Mouse (Mus musculus) mesoderm, embryonic 11.5 days (tissue): Measurements from ENCODE around the gene AI597479.

ENCODE experiments used
- DNase-seq: peaks from one replicate; pipeline ENCODE4 v3.0.0-alpha.2; 2012; ENCODE audit warnings: low read depth, low spot score

The AI597479 gene

DNA sequence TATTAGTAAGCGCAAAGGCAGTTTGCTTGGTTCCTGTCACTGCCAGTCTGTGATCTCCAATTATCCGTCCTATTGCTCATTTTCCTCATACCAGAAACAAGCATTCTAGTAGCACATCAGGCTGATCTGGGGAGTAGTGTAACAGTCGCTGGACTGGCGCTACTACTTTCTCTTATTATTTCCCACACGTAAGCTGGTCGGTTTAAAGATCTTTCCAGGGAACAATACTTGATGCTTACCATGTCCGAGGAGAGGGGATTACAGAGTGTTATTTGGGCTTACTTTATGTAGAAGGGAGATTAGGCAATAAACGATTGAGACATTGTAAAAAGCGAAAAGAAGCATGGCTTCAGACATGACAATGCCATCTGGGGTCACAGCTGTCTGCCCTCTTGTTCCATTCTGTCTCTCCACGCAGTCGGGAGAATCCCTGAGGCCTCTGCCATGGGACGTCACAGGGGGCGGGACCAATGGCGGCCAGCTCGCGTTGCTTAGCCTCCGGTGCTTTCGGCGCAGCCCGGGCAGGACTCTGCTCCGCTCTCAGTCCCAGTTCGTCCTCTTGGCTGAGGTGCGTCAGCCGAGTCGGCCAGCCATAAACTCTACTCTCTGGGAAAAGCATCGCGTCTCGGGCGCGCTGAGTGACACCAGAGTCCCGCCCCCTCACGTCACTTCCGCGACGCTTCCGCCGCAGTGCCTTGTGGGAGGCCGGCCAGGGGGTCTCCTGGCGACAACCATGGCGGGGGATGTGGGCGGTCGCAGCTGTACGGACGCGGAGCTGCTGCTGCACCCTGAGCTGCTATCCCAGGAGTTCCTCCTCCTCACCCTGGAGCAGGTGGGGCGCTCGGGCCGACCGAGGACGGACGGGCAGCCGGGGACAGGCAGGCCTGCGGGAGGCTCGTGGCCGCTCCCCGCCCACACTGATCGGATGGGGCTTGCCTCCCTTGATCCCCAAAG lies at the start of gene AI597479, which contains the start of gene Tgfbrap1:
AI597479 (plus strand) TSS at position 680 of the 954 bp plus-strand sequence.
Tgfbrap1 (minus strand) TSS at position 607 of the 954 bp plus-strand sequence.
- DNase-seq: peak; percentile 94

DNA sequence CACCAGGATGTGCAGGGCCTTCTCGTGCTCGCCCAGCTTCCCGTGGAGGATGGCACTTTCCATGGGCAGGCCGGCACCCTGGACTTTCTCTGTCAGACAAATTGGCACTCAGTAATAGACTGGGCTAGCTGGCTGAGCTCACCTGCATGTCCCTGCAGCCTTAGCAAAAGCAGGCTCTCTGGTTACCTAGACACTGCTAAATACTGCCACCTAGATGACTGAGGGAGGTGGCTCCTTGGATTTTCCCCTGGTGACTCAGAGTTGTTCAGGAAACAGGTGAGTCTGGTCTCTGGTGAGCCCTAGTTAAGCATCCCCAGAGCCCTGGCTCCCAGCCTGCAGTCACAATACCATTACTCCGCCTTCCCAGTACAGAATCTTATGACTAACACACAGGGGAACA lies 46.6 kb upstream of the AI597479 start:
- DNase-seq: no peak

DNA sequence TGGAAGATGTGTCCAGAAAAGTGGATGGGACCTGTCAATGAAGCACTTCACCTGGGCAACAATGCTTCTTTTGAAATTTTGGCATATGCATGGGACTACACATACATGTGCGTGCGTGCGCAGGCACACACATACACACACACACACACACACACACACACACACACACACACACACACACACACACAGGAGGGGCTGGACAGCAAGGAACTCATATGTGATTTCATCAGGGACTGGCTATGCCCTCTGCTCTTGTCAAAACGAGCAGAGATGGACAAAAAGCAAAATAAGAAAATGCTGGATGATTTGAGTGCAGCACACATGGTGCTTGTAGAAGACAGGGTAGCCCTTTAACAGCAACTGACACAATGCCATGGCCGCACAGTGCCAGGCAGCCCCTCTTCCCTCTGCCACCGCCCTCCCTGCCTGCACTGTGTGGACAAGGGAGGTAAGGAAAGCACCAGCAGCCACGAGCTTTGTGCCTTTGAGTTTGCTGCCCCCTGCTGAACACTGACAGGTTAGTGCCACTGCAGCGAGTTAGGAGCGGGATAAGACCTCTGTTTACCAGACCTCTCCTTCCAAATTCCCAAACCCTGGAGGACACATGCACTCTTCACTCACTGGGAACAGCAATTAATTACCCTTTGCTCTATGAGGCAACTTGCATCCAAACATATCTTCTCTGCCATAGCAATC lies 32.7 kb upstream of the AI597479 start:
- DNase-seq: peak; percentile 79

DNA sequence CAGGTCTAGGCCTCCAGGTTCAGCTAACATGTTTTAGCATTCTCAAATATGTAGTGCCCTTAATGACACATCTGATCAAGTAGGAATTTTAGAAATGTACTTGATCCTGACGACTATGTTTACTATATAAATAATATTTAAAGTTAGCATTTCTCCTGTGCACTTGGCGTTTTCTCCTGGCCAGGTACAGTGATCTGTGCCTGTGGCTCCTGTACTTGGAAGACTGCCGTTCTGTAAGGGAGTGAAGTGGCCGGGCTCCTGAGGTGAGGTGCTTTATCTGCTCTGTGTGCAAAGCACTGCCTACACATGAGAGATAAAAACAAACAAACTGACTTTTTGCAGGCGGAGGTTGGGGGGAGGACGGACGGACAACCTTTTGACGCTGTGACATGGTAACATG lies 31.9 kb upstream of the AI597479 start:
- no peak for DNase-seq

DNA sequence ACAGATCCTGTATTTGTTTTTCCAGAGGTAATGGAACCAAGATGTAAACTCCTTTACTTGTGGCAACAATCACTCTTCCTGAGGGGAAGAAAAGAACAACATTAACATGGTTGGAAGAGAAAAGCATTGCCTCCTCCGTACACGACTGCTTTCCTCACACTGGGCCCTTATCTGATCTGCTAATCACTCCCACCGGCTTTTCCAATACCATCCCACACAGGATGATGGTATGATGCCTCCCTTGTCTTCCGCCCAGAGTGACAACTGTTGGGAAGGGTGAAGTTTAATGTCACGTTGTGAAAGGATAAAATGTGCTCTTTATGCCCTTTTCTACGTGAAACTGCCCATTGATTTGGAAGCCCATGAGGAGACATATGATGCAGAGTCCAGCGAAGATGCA lies 31.0 kb upstream of the AI597479 start:
- DNase-seq: no peak

DNA sequence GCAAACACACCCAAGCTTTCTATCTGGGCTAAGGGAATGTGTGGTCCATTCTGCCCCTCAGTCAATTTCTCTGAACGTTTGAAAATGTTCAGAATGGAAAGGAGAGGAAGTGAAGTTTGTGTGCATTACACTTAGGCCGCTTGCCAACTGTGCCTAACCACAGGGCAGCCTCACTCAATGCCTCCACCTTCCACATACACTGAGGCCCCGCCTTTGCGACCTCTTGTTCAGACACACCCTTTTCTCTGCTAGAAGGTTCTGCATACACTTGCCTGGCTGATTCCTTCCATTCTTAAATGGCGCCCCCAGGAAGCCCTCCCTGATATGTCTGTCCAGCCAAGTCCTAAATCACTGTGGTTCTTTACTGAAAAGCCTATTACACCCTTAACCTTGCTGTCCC lies 27.8 kb upstream of the AI597479 start:
- DNase-seq: no peak

DNA sequence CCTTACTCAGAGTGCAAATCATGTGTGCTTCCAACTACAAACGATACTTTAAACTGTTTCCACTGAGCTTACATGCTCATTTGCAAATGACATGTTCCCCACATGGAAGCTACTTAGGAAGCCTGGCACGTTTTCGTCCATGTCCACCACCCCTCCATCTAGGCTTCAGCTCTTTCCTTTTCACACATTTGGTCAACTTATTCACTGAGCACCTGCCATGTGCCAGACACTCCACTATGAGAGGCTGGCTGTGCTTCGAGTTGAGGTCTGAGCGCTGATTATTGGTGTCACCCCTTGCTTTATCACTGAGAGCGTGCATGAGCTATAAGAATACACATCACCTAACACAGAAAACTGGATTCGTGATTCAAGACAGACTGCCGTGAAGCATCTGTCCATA lies 26.5 kb upstream of the AI597479 start:
- DNase-seq: no peak

DNA sequence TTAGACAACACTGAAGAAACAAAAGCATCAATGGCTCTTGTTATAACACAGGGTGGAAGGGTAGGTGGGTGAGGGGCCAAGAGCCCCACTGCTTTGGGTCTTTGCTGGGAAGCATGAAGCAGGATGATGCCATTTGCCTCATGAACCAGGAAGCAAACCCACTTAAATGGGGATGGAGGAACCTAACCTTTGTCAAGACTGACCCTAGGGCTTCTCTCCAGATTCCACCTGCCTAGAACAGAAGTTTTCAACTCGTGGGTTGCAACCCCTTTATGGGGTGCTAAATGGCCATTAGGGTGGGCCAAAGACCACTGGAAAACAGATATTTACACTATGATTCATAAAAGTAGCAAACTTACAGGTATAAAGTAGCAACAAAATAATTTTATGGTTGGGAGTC lies 25.9 kb upstream of the AI597479 start:
- DNase-seq: no peak

DNA sequence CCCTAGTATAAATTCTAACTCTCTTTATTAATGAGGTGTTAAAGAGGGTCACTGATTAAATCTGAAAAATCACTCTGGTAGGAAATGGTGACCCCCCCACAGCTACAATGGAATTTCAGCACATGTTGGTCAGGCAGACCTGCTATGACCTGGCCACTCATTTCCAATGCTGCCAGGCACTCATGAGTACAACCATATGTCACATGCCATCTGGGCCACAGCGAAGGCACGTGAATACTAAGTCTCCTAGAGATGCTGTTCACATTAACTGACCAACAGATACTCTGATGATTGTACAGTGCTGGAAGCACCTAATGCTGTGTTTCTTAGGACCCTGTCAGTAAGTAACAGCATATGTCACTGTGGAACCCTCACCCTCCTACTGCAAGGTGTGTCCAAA lies 23.7 kb upstream of the AI597479 start:
- no peak for DNase-seq

DNA sequence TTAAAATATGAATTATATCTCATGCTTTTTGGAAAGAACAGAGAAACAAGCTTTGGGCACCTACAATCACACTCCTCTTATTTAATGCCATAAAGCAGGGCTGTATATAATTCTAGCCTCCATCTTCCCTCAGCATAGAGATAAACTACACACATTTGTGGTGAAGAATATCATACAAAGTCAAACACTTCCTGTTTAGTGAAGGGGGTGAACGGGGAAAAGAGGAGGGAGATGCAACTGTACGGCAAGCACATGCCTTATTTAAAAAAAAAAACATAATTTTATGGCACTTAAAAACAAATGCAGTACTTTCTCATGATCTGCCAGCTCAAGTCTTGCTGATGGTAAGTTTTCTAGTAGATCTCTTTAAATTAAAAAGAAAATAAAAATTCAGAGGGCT lies 20.4 kb upstream of the AI597479 start:
- DNase-seq: no peak

DNA sequence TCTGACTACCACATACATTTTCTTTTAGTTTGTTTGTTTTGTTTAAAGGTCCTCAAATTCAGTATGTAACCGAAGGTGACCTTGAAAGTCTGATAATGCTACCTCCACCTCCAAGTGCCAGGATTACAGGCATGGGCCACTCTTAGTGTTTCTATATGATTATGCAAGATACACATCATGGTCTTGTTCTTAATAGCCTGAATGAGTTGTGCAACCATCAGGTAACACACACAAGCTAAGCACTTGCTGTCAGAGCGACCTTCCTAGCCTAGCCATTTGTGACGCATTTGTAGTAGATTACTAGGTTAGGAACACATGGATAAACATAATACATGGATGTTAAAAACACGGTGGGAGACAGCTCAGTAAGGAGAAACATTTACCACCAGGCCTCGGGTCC lies 15.6 kb upstream of the AI597479 start:
- no peak for DNase-seq

DNA sequence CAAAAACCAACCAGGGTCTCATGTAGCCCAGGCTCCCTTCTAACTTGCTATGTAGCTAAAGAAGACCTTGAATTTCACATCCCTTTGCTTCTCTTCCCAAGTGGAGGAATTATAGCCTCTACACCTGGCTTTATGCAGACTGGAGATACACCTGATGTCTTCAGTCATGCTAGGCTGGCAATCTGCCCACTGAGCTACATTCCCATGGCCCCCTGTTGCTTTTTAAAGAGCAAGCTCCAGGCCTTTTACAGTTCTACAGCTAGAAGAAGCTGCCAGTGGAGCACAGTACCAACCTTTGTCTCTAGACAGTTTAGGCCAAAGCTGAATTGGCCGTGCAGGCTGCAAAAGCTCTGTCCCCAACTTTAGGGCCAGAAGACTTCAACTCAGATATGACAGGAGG lies 8.1 kb upstream of the AI597479 start:
- no peak for DNase-seq

DNA sequence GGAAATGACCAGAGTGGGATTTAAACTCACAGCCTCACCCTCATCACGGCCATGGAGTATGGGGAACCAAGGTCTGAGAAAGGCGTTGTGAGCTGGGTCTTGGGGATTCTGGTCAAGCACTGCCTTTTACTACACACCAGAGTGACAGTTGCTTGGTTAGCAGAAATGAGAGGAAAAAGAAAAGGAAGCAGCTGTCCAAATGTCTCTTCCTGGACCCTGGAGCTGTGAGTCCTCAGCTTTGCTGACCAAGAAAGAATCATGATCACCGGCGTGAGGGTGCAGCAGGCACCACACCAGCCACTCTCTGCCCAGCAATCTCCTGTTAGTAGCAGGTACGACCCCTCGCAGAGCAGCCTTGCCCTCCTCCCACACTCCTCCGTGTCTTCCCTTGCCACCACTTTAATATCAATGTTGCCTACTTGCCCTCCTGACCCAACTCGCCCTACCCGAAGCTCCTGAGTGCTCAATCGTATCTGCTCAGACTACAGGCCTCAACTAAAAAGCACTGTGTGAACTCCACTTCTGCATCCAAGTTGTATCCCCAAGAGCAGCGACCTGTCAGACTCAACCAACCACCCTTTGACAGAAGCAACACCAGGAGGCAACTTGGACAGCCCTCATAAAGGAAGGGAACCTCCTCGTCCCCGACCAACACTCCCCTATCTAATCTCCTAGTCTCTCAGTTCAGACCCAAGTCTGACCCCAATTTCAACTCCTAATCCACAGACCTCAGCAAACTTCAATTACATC lies 7.0 kb upstream of the AI597479 start:
- no peak for DNase-seq

DNA sequence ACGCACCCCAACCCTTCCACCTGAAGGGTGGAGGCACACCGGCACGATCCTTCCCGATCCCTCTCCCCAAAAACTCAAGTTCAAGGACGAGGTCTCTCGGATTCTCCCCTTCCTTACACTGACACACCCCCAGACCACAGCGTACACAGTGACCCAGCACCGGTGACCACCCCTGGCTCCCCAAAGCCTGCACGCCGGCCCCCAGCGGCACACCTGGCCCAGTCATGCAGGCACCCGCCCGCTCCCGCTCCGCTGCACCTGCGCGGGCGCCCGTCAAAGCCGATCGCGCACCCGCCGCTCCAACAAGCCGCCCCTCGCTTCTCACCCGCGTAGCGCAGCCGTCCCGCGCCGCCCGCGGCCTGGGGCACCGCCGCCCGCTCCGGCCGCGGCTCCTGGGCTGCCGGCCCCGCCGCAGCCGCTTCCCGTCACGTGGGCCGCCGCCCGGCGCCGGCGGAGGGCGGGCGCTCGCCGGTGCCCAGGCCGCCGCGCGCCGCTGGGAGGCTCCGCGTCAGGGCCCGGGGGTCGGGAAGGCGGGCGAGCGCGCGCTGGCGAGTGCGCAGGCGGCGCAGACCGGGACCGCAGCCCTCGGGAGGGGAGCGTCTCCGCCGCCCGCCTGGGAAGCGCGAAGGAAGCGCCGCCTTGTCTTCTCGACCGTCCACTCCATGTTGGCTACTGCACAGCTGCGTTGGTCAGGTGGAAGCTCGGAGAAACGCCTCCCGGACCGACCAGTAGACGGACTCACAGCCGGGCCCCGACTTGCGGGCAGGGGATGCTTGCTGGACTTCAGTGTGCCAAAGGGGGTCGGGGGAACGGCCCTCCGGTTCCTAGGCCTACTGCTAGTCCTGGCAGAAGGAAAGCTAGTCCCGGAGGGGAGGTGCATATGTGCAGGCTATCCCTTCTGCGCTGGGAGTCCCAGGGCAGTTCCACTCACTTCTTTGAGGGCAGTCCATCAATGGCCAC lies 6.2 kb upstream of the AI597479 start:
- DNase-seq: peak; percentile 60

DNA sequence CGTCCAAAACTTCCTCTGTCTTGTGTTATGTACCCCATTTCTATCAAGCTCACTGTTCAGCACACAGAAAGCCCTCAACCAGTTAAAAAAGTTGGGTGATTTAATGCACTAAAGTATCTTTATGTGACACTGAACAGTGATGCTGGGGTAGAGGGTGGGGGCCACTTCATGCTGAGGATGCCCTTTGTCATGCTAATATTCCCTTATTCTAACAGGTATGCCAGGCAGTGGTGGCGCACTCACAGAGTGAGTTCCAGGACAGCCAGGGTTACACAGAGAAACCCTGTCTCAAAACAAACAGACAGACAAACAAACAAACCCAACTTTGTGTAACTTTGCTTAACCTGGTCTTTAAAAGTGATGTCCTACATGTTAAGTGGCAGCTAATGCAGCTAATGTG lies 4.3 kb upstream of the AI597479 start:
- no peak for DNase-seq

DNA sequence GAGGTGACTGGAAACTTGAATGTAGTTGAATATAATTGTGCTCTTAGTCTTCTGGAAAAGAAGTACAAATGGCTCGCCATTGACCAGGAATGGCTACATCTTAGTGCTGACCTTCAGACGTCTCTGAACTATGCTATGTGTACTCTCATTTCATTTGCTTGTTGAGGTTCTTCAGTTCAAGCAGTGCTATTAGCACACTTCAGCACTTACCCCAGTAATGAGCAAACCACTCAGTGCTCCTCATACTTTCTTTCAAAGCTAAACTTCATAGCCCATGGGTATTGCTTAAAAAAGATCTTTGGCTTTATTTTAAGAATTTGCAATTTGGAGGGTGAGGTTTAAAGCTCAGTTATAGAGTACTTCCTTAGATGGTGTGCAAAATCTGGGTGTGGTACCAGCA lies 10.2 kb downstream of the AI597479 start:
- no peak for DNase-seq

DNA sequence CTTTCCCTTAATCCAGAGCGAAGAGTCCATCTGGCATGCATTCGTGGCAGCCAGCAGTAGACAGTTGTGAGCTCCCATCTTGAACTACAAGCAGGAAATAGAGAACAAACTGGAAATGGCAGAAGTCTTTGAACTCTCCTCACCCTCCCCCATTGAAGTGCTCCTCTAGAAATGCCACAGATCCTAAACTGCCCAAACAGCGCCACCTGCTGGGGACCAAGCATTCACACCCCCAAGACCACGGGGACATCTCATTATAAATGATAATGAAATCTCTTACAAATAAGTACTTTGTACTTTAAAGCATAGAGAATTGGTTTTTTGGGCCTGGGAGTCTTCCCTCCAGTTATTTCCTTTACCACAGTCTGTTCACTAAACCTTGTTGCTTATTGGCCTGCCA lies 12.0 kb downstream of the AI597479 start:
- DNase-seq: peak; percentile 70

DNA sequence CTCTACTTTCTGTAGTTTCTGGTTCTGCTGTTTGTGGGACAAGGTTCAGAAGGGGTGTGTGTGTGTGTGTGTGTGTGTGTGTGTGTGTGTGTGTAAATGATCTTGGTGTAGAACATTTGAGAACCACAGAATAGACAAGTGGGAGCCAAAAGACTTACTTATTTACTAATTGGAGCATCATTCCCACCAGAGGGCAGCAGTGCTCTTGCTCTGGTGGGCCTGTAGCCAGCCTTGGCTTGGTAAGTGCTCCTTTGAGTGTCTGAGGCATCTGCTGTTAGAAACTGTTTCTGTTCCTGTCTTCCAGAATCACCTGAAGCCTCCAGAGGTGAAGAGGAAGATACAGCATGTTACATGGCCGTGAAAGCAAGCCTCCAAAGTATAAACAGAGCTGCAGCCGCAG lies 14.4 kb downstream of the AI597479 start:
- peak; percentile 54 for DNase-seq

DNA sequence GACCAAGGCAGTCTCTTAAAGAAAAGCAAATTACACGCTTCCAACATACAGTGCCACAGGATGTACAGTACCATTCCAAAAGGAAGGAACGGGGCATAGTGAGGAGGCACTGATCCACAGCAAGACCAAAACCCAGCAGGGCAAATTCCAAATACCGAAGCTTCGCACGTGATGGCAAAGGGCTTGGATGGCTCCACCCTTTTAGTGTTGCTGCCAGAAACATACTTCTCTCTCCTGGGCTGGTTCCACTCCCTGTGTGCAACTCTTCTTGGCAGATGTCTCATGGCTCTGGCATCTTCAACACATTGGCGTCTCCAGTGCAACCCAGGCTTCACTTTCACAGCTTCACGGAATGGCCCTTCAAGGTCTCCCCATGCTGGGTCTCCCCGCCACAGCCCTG lies 18.9 kb downstream of the AI597479 start:
- no peak for DNase-seq

DNA sequence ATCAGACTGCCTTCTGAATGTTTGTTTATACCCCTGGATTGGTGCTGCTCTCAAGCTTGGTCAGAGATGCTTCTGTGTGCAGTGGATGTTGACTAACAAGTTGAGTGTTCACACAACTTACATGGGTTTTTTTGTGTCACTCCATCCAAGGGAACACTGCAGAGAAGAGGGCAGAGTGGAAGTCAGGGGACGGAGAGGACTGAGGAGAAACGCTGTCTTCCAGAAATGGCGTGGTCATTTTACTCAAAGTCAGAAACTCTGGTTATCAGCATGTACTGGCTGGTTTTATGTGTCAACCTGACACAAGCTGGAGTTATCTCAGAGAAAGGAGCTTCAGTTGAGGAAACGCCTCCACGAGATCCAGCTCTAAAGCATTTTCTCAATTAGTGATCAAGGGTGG lies 22.4 kb downstream of the AI597479 start:
- no peak for DNase-seq

DNA sequence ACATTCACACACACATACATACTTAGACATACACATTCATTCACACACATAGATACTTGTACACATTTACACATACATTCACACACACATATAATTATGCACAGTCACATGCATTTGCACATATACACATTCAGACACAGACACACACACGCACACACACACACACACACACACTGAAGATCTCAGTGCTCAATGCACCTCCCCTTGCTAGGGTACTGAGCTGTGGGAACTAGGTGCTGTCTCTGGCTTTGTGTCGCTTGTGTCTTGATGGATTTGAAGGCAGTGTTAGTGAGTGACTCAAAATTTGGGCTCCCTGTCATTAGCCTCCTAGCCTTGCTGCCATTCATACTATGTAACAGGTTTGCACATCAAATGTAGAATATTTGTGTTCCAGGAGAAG lies 24.1 kb downstream of the AI597479 start:
- DNase-seq: no peak
